Mouse (Mus musculus) liver, embryonic 14.5 days (tissue): Measurements from ENCODE around the gene Runx2. TPM values are rescaled to one million over a fixed set of nuclear protein-coding genes. Genes with fewer than 3 reads are reported as not detected.

Source experiments
- ATAC-seq: fragments of 200-750 bp; cut with Nextera tagmentation; 2 replicates; pipeline ENCODE4 v1.8.0; 2017; ENCODE audit warnings: moderate number of reproducible peaks, mild to moderate bottlenecking, moderate library complexity; ENCODE audit not compliant: insufficient read depth
- DNase-seq, 3 experiments: peaks; one replicate each; pipeline ENCODE4 v3.0.0-alpha.2; 2012 to 2013; ENCODE audit warnings: low read depth in 3 of 3, low spot score in 3 of 3
- H3K27ac ChIP-seq: fragments of 300-500 bp; sonication (generic); 2 replicates; pipeline ENCODE4 v1.5.1; 2014; ENCODE audit warnings: moderate library complexity, mild to moderate bottlenecking, control low read depth, inconsistent platforms
- H3K27me3 ChIP-seq: fragments of 300-500 bp; sonication (generic); 2 replicates; pipeline ENCODE4 v1.6.1; 2014; ENCODE audit warnings: mild to moderate bottlenecking, low read length, moderate library complexity; ENCODE audit not compliant: control insufficient read depth, insufficient read depth
- H3K36me3 ChIP-seq: fragments of 300-500 bp; sonication (generic); replicated peaks from 2 replicates; pipeline ENCODE4 v1.6.1; 2014; ENCODE audit warnings: low read depth; ENCODE audit not compliant: control insufficient read depth, insufficient read depth
- H3K4me1 ChIP-seq, 2 experiments: fragments of 200-500 bp in 1 of 2; fragments of 300-500 bp in 1 of 2; sonication (generic) in 1 of 2; replicated peaks; 2 replicates each; pipeline ENCODE4 v1.6.1; 2012 to 2014; ENCODE audit warnings: antibody characterized with exemption in 1 of 2, inconsistent platforms in 1 of 2, low read length in 1 of 2; ENCODE audit not compliant: control insufficient read depth in 2 of 2, insufficient read depth in 2 of 2
- H3K4me2 ChIP-seq: fragments of 300-500 bp; sonication (generic); 2 replicates; pipeline ENCODE4 v1.6.1; 2014; ENCODE audit warnings: low read depth, mild to moderate bottlenecking, control low read depth, moderate library complexity
- H3K4me3 ChIP-seq, 2 experiments: fragments of 200-500 bp in 1 of 2; fragments of 300-500 bp in 1 of 2; sonication (generic) in 1 of 2; 2 replicates each; pipeline ENCODE4 v1.5.1; 2012 to 2014; ENCODE audit warnings: low read depth in 2 of 2, low read length in 2 of 2, mild to moderate bottlenecking in 2 of 2, control low read depth in 1 of 2, inconsistent platforms in 1 of 2, moderate library complexity in 1 of 2; ENCODE audit not compliant: insufficient read depth in 1 of 2
- H3K9ac ChIP-seq: fragments of 300-500 bp; sonication (generic); replicated peaks from 2 replicates; pipeline ENCODE4 v1.6.1; 2014; ENCODE audit warnings: mild to moderate bottlenecking, control low read depth, moderate library complexity
- H3K9me3 ChIP-seq: fragments of 300-500 bp; sonication (generic); 2 replicates; pipeline ENCODE4 v1.6.1; 2016; ENCODE audit warnings: low read length, mixed read lengths; ENCODE audit not compliant: control insufficient read depth
- CTCF ChIP-seq: IDR thresholded peaks from 2 replicates; pipeline ENCODE4 v1.5.1; 2016; ENCODE audit warnings: antibody characterized with exemption, low read depth, control low read depth
- EP300 ChIP-seq: IDR thresholded peaks from 2 replicates; pipeline ENCODE4 v1.6.1; 2016; ENCODE audit warnings: antibody characterized with exemption, low read depth
- WGBS: fragments of 180-500 bp; shearing (Covaris S2); extraction: QIAGEN DNeasy Blood & Tissue Kit; methylation state at CpG from one replicate; pipeline ENCODE4 v1.1.7; 2014; ENCODE audit not compliant: insufficient replicate concordance; 5-methylcytosine and 5-hydroxymethylcytosine counted together
- polyA plus RNA-seq, 2 experiments: library from polyadenylated mRNA; depleted of rRNA in 1 of 2; stranded (reverse) in 1 of 2; unstranded in 1 of 2; fragments of >200 nt; fragmentation: Nextera tagmentation in 1 of 2; extraction: Ambion mirVana in 1 of 2; gene quantifications; 2 replicates each; pipeline versions ENCODE4 v1.2.1 to v1.2.3; 2012 to 2014

Runx2 gene
- polyA plus RNA-seq, 2 experiments: 0.58 to 0.65 TPM

GRCm38 (mm10) chr17:44772576-44772975 lies 42.0 kb downstream of the Runx2 start:
- Histone ChIP-seq H3K9ac (no peak overlapping the region), H3K27ac (no peak overlapping the region), H3K9me3 (no peaks in the 10 kb centered on the region), H3K4me1 (0 out of 4 replicates have a peak, but pooled peaks cover 0 to under 1% of the 10 kb centered on the region in 2 experiments), H3K4me3 (no peak overlapping the region), H3K4me2 (no peak overlapping the region), H3K36me3 (no peaks in the 10 kb centered on the region), H3K27me3 (no peaks in the 10 kb centered on the region)
- TF ChIP-seq CTCF (no peak), EP300 (no peak)
- ATAC-seq: no peak
- 57% methylated on average over 2 of the region's 2 CpGs for WGBS
- DNase-seq: no peak

GRCm38 (mm10) chr17:44770871-44771270 lies 43.7 kb downstream of the Runx2 start:
- Histone ChIP-seq H3K4me1 (no peaks in the 10 kb centered on the region), H3K9me3 (no peaks in the 10 kb centered on the region), H3K4me3 (no peak overlapping the region), H3K36me3 (no peaks in the 10 kb centered on the region), H3K9ac (no peak overlapping the region), H3K27ac (no peak overlapping the region), H3K27me3 (no peaks in the 10 kb centered on the region), H3K4me2 (no peak overlapping the region)
- TF ChIP-seq EP300: no peak
- TF ChIP-seq CTCF: no peak
- WGBS: 56% methylated on average over 2 of the region's 2 CpGs
- DNase-seq: no peak
- no peak for ATAC-seq

DNA sequence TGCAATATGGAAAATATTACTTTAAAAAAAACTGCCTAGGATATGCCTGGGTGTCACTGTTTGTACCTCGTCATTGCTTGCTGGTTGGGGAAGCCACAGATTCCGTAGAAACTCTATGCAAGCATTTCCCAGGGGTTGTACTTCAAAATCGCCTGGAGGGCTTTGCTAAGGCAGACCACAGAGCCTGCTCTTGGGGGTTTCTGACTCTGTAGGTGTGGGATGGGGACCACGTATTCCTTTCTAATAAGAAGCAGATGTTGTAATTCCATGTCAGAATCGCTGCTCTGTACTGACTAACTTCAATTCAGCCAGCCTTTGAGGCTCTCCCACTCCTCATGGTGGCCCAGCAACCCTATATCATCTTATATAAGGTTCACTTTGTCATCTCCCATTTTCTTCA lies 46.1 kb downstream of the Runx2 start:
- no peaks in the 10 kb centered on the region for H3K27me3 ChIP-seq
- H3K9ac ChIP-seq: no peak overlapping the region
- H3K4me3 ChIP-seq: no peak overlapping the region
- DNase-seq (no peak), ATAC-seq (no peak)
- H3K27ac ChIP-seq: no peak overlapping the region
- H3K9me3 ChIP-seq: no peaks in the 10 kb centered on the region
- WGBS: 52% methylated on average over 5 of the region's 5 CpGs
- H3K4me1 ChIP-seq: no peaks in the 10 kb centered on the region
- TF ChIP-seq EP300: no peak
- TF ChIP-seq CTCF: no peak
- H3K4me2 ChIP-seq: no peak overlapping the region
- H3K36me3 ChIP-seq: no peaks in the 10 kb centered on the region

DNA sequence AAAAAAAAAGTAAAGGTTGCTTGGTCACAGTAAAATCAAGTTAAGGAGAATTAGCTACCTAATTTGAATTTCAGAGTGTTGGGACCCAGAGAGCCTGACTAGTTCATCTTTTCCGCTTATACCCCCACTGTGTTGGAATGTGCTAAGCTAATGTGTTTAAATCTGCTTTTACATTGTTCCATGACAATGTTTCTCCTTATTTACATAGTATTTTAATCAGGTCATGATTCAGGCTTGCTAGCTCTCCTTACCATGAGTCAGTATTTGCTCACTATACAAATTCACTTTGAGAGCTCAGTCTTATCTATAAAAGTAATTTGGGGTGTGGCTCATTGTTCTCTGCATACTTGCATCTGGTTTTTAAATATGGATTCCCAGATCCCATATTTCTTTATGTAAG lies 47.2 kb downstream of the Runx2 start:
- 75% methylated on average over 1 of the region's 1 CpGs for WGBS
- Histone ChIP-seq H3K27me3 (no peaks in the 10 kb centered on the region), H3K27ac (no peak overlapping the region), H3K36me3 (no peaks in the 10 kb centered on the region), H3K9me3 (no peaks in the 10 kb centered on the region), H3K4me2 (no peak overlapping the region), H3K9ac (no peak overlapping the region), H3K4me3 (no peak overlapping the region), H3K4me1 (no peaks in the 10 kb centered on the region)
- TF ChIP-seq CTCF (no peak), EP300 (no peak)
- DNase-seq (no peak), ATAC-seq (no peak)

DNA sequence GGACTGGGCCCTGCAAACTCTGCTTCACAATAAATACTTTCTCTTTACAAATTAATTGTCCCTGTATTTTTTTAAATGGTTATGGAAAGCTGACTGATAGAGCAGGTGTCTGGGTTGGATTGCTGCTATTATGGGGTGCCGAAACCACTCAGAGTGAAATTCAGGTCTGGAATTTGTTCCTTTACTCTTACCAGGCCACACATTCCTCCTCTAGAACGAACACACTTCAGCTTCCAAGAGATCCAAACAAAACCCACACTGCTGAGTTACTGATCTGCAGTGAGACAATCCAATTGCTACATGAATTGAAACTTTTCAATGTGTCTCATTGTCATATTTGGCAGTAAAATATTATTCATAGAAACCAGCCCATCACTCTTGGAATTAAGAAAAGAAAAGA lies 47.6 kb downstream of the Runx2 start:
- Histone ChIP-seq H3K27ac (no peak overlapping the region), H3K9me3 (no peaks in the 10 kb centered on the region), H3K4me1 (no peaks in the 10 kb centered on the region), H3K4me2 (no peak overlapping the region), H3K27me3 (no peaks in the 10 kb centered on the region), H3K4me3 (no peak overlapping the region), H3K36me3 (no peaks in the 10 kb centered on the region), H3K9ac (no peak overlapping the region)
- DNase-seq (no peak), ATAC-seq (no peak)
- TF ChIP-seq EP300 (no peak), CTCF (no peak)
- WGBS: 47% methylated on average over 2 of the region's 2 CpGs

- ATAC-seq (no peak), DNase-seq (no peak)
- TF ChIP-seq EP300: no peak
- TF ChIP-seq CTCF: no peak
- Histone ChIP-seq H3K4me1 (no peaks in the 10 kb centered on the region), H3K4me3 (no peak overlapping the region), H3K27me3 (no peaks in the 10 kb centered on the region), H3K9me3 (no peaks in the 10 kb centered on the region), H3K36me3 (no peaks in the 10 kb centered on the region), H3K27ac (no peak overlapping the region), H3K9ac (no peak overlapping the region), H3K4me2 (no peak overlapping the region)
- WGBS: 68% methylated on average over 11 of the region's 11 CpGs
Measured at GRCm38 (mm10) chr17:44766318-44766717, 48.3 kb downstream of the Runx2 start.
